Mouse (Mus musculus) liver, adult (tissue): Measurements from ENCODE around the gene Ttc22.

Source experiments
- GATA4 ChIP-seq: IDR thresholded peaks from 2 replicates; pipeline ENCODE4 v1.6.1; 2014; ENCODE audit warnings: mild to moderate bottlenecking, low read length; ENCODE audit not compliant: insufficient replicate concordance

Ttc22 gene

GRCm38 (mm10) chr4:106607905-106608304 is 14.3 kb upstream of the Ttc22 start:
- TF ChIP-seq GATA4, result no peak

GRCm38 (mm10) chr4:106613105-106613504 is 9.1 kb upstream of the Ttc22 start:
- TF ChIP-seq GATA4, result no peak

DNA sequence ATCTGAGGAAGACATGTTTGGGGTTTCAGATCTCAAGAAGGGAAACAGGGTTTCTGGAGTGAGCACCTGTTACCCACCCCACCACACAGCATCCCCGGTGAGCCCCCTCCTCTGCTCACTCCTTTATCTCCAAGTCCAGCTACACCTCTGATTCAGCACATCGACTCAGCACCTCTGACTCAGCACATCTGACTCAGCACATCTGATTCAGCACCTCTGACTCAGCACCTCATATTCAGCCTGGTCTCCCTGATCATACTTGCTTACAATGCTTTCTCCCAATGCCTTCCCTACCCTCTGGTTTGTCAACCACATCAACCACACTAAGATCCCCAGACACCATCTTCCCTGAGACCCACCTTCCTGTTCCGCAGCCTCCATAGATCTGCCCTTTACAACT is 8.7 kb upstream of the Ttc22 start:
- TF ChIP-seq GATA4, result no peak

DNA sequence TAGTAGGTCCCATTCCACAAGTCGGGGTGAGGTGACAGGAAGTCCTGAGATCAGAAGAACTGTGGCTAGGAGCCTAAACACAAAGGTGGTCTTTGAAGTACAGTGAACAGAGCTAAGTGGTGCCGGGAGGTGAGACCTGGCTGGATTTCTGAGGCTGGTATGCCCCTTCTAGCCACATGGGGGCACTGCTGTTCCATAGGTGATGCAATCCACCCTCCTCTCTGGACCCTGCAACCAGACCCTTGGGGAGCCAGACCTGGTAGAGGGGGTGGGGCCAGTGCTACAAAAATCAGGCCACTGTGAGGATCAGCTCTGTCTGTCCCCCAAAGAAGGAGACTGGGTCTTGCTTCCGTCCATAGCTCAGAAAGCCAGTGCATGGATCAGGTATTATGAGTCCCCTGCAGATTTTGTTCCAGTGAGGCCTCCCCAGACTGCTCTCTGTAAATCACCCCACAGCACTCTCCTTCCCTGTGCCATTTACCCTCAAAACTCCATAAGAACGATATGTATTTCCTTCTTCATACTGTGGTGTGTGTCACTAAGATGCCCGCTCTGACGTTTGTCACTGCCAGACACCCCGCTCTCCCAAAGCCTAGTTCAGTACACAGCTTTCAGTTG is 7.9 kb upstream of the Ttc22 start:
- no peak for TF ChIP-seq GATA4

DNA sequence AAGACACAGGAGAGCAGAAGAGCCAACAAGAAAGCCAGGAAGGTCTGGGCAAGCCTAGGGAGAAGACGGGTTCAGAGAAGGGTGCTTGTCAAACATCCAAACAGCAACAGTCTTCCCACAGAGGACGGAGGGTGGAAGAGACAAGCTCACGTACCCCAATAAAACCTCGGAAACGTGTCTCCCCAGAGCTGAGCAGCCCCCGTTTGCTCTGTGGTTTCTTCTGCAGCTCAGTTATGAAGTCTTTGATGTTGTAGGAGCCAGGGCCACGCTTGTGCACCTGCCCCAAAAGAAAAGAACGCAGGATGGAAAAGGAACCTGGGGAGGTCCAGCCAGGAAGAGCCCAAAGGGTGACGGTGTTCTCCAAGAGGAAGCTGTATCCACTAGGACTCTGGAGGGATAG is 7.4 kb upstream of the Ttc22 start:
- TF ChIP-seq GATA4, result no peak

GRCm38 (mm10) chr4:106615637-106616036 is 6.6 kb upstream of the Ttc22 start:
- TF ChIP-seq GATA4, result no peak

DNA sequence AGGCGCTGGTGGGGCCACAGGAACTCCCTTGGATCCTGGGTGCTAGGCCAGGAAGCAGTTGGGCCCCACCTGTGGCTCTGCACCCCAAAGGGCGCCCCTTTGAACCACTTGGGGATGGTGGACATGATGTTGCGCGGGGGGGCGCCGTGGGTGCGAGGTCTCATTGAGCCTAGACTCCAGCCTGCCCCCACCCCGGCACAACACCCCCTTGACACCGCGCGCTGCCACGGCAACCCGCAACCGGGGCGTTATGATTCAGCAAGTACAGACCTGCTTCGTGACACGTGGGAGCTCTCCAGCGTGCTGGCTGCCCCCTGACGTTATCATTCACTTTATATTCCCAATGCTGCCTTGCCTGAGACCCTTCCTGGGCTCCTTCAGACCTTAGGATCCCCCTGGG is 5.2 kb upstream of the Ttc22 start, which contains the start of gene Lexm:
Gene Lexm (minus strand): TSS at position 186 of the 400 bp plus-strand sequence.
- no peak for TF ChIP-seq GATA4

DNA sequence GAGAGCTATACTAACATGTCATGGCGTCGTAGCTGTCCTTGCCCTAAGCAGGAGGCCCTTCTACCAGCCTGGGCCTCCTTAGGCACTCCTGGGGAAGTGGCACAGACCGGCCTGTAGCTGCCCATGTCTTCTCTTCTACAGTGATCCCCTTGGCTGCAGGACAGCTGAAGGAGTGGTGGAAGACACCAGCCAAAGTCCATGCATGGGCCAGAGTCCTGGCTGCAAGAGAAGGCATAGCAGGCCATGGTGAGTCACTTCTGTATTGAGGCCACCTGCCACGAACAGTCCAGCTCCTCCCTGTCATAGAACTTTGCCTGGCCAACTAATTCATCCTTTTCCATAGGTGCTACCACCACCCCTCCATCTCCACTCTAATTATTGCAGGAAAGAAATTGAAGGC is 3.3 kb upstream of the Ttc22 start:
- TF ChIP-seq GATA4, result no peak

DNA sequence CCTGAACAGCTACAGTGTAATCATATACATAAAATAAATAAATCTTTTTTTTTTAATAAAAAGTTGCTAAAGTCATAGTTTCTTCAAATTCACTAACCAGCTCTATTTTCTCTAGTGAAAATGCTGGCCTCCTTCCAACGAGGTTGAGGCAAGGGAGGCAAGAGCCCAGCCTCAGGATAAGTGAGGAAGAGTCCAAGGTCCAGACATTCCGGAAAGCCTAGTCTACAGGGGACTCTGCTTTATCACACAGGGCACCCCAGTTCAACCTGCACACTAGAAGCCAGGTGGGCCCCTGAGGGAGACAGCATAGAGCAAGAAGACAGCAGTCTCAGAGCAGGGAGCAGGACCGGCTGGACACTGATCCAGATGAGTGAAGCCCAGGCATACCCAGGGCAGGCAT is 804 bp upstream of the Ttc22 start:
- no peak for TF ChIP-seq GATA4

- no peak for TF ChIP-seq GATA4
These were observed 480 bp downstream of the Ttc22 start for GRCm38 (mm10) chr4:106622712-106623111.

DNA sequence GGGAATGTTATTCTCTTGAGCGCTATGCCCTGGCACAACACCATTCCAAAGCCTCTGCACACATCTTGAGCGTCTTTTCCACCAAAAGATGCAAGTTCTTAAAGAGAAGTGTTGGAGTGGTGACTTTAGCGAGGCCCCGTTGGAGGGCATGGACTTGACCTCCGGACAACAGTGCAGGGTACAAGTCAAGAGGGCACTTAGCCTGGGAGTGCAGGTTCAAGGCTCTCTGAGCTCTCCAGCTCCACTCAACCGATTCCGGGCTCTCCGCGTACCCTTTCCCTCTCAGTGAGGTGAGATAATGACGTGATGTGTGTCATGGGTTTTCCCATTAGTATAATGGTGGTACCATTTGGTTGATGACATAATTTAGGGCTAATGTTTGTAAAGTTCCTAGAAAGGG is 2.0 kb downstream of the Ttc22 start:
- TF ChIP-seq GATA4, result no peak

GRCm38 (mm10) chr4:106627809-106628208 is 5.6 kb downstream of the Ttc22 start:
- TF ChIP-seq GATA4, result no peak

GRCm38 (mm10) chr4:106628650-106629360 is 6.6 kb downstream of the Ttc22 start:
- no peak for TF ChIP-seq GATA4

GRCm38 (mm10) chr4:106629374-106629773 is 7.1 kb downstream of the Ttc22 start:
- TF ChIP-seq GATA4, result no peak

DNA sequence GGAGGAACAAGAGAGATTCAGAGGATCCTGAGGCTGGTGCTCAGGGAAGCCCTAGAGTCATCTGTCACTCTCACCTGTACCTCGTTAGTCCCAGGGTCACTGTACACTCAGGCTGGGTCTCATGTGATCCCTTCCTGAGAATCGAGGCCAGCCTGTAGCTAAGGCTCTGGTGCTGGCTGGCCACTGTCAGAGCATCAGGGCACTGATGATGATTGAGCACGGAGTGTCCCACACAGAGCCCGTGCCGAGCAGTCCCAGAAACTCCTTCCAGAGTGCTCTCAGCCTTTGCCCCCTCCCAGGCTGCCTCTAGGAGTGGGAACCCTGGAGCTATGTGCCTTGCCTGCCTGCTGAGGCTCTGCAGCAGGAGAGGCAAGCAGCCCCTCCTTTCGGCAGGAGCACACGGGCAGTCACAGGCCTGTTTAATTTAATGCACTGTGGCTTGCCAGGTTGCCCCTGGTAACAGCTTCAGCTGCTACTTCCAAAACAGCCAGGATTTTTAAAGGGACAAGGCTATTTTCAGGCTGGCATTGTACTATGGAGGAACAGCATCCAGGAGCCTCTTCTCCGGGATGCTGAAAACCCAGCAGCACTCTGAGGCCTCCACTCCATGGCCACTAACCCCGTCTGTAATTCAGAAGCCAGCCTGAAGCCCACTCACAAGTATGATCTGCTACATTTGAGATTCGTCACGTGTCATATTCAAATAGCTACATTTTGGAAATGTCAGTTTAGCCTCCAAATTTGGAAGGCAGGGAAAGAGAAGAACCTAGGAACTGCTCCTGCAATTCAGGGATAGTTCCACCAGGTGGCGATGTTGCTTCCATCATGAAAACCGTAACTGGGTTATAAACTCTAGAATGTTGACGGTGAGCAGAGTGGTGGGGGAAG is 8.3 kb downstream of the Ttc22 start:
- no peak for TF ChIP-seq GATA4

DNA sequence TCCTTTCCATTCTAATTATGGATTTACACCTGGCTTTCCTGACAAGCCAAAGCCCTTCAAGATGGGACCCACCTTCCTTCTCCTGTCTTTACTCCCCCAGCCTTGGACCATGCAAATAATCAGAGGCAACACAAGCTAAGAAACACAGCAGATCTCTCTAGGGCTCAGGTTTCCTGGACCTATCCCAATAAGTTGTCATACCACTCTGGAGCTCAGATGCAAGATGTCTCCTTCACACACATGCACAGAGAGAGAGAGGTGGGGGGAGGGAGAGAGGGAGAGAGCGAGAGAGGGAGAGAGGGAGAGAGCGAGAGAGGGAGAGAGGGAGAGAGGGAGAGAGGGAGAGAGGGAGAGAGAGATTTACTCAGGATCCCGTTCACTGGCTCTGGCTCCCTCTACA is 10.1 kb downstream of the Ttc22 start:
- no peak for TF ChIP-seq GATA4

DNA sequence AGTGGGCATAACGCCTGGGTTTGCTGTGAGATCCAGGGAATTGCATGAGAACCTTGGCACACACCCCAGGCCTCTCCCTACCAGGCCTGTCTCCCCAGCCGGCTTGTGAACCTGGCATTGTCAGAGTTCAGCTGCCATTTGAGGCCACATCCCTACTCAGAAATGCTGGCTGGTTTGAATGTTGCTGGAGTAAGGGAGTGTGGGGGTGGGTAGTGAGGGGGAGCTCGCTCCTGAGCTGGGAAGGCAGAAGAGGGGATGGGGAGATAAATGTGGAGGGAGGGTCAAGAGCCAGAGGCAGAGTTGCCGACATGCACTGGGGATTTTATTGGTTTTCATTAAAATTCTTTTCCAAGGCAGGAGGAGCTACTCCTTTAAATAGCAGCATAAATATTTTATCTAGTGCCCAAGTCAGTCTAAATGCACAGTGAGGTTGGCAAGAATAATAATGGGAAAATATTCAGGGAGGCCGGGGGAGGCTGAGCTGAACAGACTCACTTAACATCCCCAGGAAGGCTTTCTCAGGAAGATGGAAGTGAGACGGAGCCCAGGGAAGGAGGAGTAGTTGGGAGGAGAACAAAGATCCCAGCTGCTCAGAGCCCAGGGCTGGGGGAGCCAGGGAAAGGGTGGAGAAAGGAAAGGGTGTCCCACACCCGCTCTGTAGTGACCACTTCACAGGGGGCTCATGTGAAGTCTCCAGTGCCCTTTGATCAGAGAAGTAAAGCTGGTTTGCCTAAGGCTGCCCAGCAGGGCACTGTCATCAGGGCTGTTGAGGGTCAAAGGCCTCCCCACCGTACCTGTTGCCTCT is 11.3 kb downstream of the Ttc22 start:
- TF ChIP-seq GATA4, result no peak
